Mouse (Mus musculus) forebrain, embryonic 10.5 days (tissue): ENCODE measurements around the gene Iltifb. TPM values are rescaled to one million over a fixed set of nuclear protein-coding genes. Genes with fewer than 3 reads are reported as not detected.
A peak's percentile ranks its signal among the peaks of the same experiment; 100 is the strongest.
"Not testable (repeated sequence)": the region's sequence is repeated elsewhere in the genome, so short reads cannot be mapped to it uniquely, and the experiment has no call there.

ENCODE experiments used
- DNase-seq: peaks from one replicate; pipeline ENCODE4 v3.0.0-alpha.2; 2017; ENCODE audit warnings: low spot score; ENCODE audit errors: extremely low spot score
- H3K27ac ChIP-seq: fragments of 300-500 bp; sonication (generic); 2 replicates; pipeline ENCODE4 v1.5.1; 2016; ENCODE audit warnings: mild to moderate bottlenecking
- H3K27me3 ChIP-seq: fragments of 300-500 bp; sonication (generic); 2 replicates; pipeline ENCODE4 v1.6.1; 2016; ENCODE audit warnings: mild to moderate bottlenecking; ENCODE audit not compliant: poor library complexity, severe bottlenecking
- H3K36me3 ChIP-seq: fragments of 300-500 bp; sonication (generic); replicated peaks from 2 replicates; pipeline ENCODE4 v1.6.1; 2016; ENCODE audit warnings: mild to moderate bottlenecking, moderate library complexity
- H3K4me1 ChIP-seq: fragments of 300-500 bp; sonication (generic); 2 replicates; pipeline ENCODE4 v1.6.1; 2016
- H3K4me3 ChIP-seq: fragments of 300-500 bp; sonication (generic); 2 replicates; pipeline ENCODE4 v1.5.1; 2016; ENCODE audit warnings: mild to moderate bottlenecking, moderate library complexity
- H3K9me3 ChIP-seq: fragments of 300-500 bp; sonication (generic); 2 replicates; pipeline ENCODE4 v1.6.1; 2016; ENCODE audit warnings: mild to moderate bottlenecking, moderate library complexity
- WGBS: fragments of 180-500 bp; shearing (Covaris S2); methylation state at CpG from one replicate; pipeline ENCODE4 v1.1.7; 2016; 5-methylcytosine and 5-hydroxymethylcytosine counted together
- polyA plus RNA-seq: library from polyadenylated mRNA; unstranded; fragments of >200 nt; fragmentation: Nextera tagmentation; extraction: Ambion mirVana; gene quantifications from 2 replicates; pipeline ENCODE4 v1.2.1, GENCODE M21; 2016

The Iltifb gene
- polyA plus RNA-seq, result not detected in 2 replicates

DNA sequence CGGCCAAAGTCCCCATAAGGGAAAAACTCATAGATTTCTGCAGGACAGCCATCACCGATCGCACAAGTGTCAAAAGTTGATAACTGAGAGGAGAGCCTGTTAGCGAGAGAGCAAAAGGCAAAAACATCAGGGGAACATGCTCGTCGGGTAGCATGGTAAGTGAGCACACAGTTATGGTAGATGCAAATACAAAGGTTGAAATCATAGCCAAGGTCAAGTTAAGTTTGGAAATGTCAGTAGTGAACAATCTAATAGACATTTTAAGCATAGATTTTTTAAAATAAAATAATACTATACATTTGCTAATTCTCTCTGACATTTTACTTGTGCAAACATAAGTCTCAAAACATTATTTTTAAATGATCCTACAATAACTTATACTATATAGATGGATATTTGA lies at the start of gene Iltifb:
Gene Iltifb, minus strand, starts transcription at position 101 of the 400 bp plus-strand sequence.
- no peak within 1 kb of the TSS for H3K4me3 ChIP-seq
- DNase-seq, result no peak
- 95% methylated on average over 6 of the region's 6 CpGs for WGBS
- no peaks in the 10 kb centered on the region for H3K4me1 ChIP-seq
- H3K36me3 ChIP-seq, result no peaks in the 10 kb centered on the region
- H3K27ac ChIP-seq, result no peak within 1 kb of the TSS
- no peaks in the 10 kb centered on the region for H3K27me3 ChIP-seq
- no peaks in the 10 kb centered on the region for H3K9me3 ChIP-seq

DNA sequence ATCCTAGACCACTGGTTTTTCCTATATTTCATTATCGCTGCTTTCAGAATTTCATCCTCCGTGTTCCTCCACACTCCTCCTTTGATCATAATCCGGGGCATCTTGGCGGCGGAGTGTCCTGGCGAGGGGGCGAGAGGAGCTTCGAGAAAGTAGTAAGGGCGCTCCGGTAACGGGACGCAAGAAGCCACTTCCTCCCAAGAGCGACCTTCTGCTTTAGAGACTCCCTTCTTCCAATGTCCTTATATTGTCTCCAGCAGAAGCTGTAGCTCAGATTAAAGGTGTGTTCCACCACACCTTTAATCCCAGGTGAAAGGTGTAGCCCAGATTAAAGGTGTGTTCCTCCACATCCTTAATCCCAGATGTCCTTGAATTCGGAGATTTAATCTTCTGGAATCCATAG lies 48.3 kb upstream of the Iltifb start, which contains the start of gene Gm9046:
Gene Gm9046, minus strand, starts transcription at position 101 of the 400 bp plus-strand sequence.
- WGBS, result no CpG with 5 or more reads among the region's 14 CpGs
- not testable (repeated sequence) for H3K4me3 ChIP-seq, H3K4me1 ChIP-seq, H3K27me3 ChIP-seq, H3K27ac ChIP-seq, H3K9me3 ChIP-seq, DNase-seq, H3K36me3 ChIP-seq

DNA sequence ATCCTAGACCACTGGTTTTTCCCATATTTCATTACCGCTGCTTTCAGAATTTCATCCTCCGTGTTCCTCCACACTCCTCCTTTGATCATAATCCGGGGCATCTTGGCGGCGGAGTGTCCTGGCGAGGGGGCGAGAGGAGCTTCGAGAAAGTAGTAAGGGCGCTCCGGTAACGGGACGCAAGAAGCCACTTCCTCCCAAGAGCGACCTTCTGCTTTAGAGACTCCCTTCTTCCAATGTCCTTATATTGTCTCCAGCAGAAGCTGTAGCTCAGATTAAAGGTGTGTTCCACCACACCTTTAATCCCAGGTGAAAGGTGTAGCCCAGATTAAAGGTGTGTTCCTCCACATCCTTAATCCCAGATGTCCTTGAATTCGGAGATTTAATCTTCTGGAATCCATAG lies 42.9 kb upstream of the Iltifb start, which contains the start of gene Gm9045:
Gene Gm9045, minus strand, starts transcription at position 101 of the 400 bp plus-strand sequence.
- H3K27ac ChIP-seq, DNase-seq: not testable (repeated sequence)
- no CpG with 5 or more reads among the region's 14 CpGs for WGBS

DNA sequence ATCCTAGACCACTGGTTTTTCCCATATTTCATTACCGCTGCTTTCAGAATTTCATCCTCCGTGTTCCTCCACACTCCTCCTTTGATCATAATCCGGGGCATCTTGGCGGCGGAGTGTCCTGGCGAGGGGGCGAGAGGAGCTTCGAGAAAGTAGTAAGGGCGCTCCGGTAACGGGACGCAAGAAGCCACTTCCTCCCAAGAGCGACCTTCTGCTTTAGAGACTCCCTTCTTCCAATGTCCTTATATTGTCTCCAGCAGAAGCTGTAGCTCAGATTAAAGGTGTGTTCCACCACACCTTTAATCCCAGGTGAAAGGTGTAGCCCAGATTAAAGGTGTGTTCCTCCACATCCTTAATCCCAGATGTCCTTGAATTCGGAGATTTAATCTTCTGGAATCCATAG lies 37.5 kb upstream of the Iltifb start, which contains the start of gene Gm9044:
Gene Gm9044, minus strand, starts transcription at position 101 of the 400 bp plus-strand sequence.
- H3K36me3 ChIP-seq, H3K4me1 ChIP-seq, H3K27me3 ChIP-seq, H3K9me3 ChIP-seq, DNase-seq, H3K4me3 ChIP-seq, H3K27ac ChIP-seq: not testable (repeated sequence)
- WGBS, result no CpG with 5 or more reads among the region's 14 CpGs

More for the DNA sequence above, 42.9 kb upstream of the Iltifb start, which contains the start of gene Gm9045:
- not testable (repeated sequence) for H3K4me1 ChIP-seq, H3K27me3 ChIP-seq, H3K4me3 ChIP-seq, H3K9me3 ChIP-seq, H3K36me3 ChIP-seq

DNA sequence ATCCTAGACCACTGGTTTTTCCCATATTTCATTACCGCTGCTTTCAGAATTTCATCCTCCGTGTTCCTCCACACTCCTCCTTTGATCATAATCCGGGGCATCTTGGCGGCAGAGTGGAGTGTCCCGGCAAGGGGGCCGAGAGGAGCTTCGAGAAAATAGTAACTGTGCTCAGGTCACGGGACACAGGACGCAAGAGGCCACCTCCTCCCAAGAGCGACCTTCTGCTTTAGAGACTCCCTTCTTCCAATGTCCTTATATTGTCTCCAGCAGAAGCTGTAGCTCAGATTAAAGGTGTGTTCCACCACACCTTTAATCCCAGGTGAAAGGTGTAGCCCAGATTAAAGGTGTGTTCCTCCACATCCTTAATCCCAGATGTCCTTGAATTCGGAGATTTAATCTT lies 32.0 kb upstream of the Iltifb start, which contains the start of gene Gm9040:
Gene Gm9040, minus strand, starts transcription at position 101 of the 400 bp plus-strand sequence.
- H3K9me3 ChIP-seq, H3K4me3 ChIP-seq, DNase-seq, H3K4me1 ChIP-seq, H3K27me3 ChIP-seq, H3K36me3 ChIP-seq, H3K27ac ChIP-seq: not testable (repeated sequence)
- WGBS, result no CpG with 5 or more reads among the region's 11 CpGs

DNA sequence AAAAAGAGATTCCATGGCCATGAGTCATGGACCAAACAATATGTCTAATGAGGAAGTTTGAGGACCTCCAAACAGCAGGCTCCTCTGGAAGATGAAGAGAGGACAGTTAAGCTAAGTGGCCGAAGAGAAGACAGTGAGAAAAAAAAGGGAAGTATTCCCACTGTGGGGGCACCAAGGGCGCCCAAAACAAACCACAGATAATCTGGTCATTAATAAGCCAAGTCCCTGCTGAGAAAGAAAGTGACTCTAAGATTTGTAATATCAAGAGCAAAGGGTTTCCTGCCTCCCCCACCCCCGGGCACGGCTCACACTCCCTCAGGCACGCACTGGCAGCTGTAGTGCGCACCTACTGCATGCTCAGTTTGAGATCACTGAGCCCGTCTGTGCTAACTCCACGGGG lies 24.2 kb upstream of the Iltifb start:
- H3K4me1 ChIP-seq, result no peaks in the 10 kb centered on the region
- no peaks in the 10 kb centered on the region for H3K36me3 ChIP-seq
- no peak for DNase-seq
- H3K27me3 ChIP-seq, result no peaks in the 10 kb centered on the region
- H3K4me3 ChIP-seq, result no peak overlapping the region
- H3K27ac ChIP-seq, result no peak overlapping the region
- no peaks in the 10 kb centered on the region for H3K9me3 ChIP-seq
- whole genome bisulfite sequencing, result 88% methylated on average over 8 of the region's 8 CpGs

DNA sequence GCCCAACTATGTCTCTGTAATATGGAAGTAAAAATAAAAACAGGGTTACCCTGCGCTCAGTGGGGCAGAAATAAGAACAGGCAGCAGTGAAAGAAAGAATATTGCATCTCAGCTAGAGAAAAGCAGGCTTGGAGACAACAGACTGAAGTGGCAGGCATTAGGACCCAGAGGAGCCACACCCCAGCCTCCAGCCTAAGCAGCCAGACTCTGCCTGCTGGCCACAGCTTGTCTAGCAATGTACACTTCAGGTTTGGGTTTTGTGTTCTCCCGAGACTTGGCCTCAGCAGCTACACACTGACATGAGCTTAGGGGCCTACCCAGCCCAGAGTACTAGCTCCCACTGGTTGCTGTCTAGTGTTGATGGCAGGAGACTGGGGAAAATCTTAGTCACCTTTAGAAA lies 7.3 kb upstream of the Iltifb start:
- H3K27me3 ChIP-seq, H3K4me1 ChIP-seq, H3K9me3 ChIP-seq, H3K36me3 ChIP-seq, H3K4me3 ChIP-seq, H3K27ac ChIP-seq, DNase-seq: not testable (repeated sequence)
- WGBS, result 46% methylated on average over 2 of the region's 2 CpGs

DNA sequence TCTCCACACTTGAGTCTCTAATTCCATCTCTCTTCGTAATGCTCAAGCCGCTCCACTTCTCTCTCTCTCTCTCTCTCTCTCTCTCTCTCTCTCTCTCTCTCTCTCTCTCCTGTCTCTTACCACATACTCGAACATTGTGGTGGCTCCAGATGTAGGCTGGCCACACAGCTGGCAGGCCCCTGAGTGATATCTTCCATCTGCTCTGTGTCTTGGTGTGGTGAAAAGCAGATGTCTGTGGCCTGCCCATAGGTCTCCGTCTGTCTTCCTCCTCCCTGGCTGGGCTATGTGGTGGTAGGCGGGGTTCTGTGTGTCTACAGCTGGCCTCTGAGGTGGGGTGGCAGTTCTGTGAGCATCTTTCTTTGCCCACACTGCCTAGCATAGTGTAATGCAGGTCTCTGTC lies 11.8 kb downstream of the Iltifb start:
- not testable (repeated sequence) for DNase-seq, H3K27me3 ChIP-seq, H3K36me3 ChIP-seq, H3K4me1 ChIP-seq, H3K9me3 ChIP-seq, H3K27ac ChIP-seq, H3K4me3 ChIP-seq
- WGBS, result 93% methylated on average over 3 of the region's 5 CpGs

DNA sequence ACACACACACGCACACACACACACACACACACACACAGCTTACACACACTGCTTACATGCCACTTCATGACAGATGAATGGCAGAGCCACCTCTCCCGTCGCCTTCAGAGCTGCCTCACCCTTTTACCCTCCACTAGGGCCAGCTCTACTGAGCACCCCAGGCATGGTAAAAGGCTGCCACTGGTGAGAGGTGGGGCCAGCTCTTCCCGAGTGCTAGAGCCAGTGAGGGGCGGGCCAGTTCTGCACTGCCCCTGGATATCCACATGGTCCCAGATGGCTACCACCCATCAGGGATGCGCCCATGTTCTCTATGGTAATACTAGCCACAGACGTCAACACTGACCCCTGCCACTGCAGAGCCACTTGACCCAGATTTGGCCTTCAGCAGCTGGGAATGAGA lies 12.3 kb downstream of the Iltifb start:
- H3K36me3 ChIP-seq, DNase-seq, H3K27ac ChIP-seq, H3K4me3 ChIP-seq, H3K9me3 ChIP-seq, H3K27me3 ChIP-seq, H3K4me1 ChIP-seq: not testable (repeated sequence)
- 89% methylated on average over 7 of the region's 7 CpGs for WGBS

DNA sequence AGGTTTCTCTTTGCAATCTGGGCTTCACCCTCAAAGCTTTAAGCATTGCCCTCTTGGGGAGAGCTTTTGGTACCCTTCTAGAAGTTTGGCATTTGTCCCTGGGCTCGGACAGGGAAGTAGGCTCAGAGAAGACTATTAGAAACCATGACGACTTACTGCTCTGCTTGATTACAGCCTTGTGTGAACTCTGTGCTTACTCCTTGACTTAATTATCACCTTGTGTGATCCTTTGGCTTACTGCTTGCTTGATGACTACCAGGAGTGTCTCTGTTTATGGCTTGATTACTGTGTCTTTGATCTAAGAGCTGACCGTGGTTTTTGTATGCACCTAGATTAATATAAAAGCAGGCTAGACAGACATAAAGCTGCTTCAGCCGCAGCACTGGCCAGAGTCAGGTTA lies 16.8 kb downstream of the Iltifb start:
- H3K4me1 ChIP-seq, DNase-seq, H3K27me3 ChIP-seq, H3K4me3 ChIP-seq, H3K36me3 ChIP-seq, H3K27ac ChIP-seq, H3K9me3 ChIP-seq: not testable (repeated sequence)
- WGBS, result no CpG with 5 or more reads among the region's 4 CpGs

DNA sequence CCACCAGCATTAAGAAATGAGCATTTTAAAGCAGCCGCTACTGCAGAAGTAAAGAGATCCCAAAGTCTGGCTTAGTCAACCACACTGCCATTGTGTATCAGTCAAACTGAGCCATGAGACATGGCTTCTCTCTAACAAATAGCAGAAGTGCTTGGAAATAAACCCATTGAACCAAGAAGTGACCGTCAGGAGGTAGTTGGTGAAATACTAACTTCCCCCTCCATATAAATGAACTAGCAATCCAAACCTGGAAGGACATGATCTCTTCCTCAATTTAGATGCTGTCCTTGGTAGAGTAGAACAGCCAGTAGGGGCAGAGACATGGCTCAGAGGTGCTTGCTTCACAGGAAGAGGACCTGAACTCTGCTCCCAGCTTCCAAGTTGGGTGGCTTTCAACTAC lies 23.4 kb downstream of the Iltifb start:
- not testable (repeated sequence) for H3K36me3 ChIP-seq, DNase-seq, H3K4me3 ChIP-seq, H3K4me1 ChIP-seq, H3K27me3 ChIP-seq, H3K9me3 ChIP-seq, H3K27ac ChIP-seq
- WGBS, result 100% methylated on average over 1 of the region's 2 CpGs

DNA sequence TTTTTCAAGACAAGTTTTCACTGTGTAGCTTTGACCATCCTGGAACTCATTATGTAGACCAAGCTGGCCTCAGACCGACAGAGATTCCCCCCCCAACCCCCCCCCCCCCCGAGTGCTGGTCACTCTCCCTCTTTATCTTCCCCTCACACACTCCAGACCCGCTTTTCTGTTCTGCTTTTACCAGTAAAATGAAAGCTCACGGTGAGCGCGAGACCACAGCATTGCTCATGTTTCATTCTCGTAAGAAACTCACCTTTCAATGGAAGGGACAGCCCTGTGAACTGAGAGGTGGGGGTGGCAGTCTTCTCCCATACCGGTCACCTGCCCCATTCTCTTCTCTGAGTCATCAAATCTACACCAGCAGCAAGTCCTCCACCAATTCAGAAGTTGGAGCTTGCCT lies 26.0 kb downstream of the Iltifb start:
- not testable (repeated sequence) for H3K27me3 ChIP-seq, H3K36me3 ChIP-seq, H3K4me1 ChIP-seq, DNase-seq, H3K9me3 ChIP-seq, H3K4me3 ChIP-seq, H3K27ac ChIP-seq
- 80% methylated on average over 2 of the region's 8 CpGs for WGBS

DNA sequence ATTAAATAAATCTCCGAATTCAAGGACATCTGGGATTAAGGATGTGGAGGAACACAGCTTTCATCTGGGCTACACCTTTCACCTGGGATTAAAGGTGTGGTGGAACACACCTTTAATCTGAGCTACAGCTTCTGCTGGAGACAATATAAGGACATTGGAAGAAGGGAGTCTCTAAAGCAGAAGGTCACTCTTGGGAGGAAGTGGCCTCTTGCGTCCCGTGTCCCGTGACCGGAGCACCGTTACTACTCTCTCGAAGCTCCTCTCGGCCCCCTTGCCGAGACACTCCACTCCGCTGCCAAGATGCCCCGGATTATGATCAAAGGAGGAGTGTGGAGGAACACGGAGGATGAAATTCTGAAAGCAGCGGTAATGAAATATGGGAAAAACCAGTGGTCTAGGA lies 36.5 kb downstream of the Iltifb start, which contains the start of gene Gm32802:
Gene Gm32802, plus strand, starts transcription at position 301 of the 400 bp plus-strand sequence.
- H3K27ac ChIP-seq, H3K4me3 ChIP-seq: not testable (repeated sequence)
- no CpG with 5 or more reads among the region's 13 CpGs for WGBS

DNA sequence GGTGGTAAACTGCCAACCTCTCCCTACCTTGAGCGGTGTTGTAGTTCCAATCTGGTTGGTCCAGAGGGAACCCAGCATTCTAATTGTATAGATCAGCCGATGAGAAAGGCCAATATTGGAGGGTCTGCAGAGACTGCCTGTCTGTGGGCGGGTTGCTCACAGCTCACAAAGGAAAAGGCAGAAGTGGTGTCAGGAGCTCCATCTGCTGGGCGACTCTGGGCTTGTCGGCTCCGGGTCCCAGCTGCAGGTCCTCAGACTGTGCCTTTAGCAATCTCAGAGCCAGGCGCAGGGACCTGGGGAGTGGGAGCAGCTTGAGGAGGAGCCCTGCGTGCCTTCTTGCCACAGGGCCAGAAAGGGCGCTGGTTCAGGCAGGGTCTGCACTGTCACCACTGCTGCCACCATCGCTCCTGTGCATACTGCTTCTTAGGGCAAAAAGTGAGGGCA lies 44.0 kb downstream of the Iltifb start:
- 57% methylated on average over 10 of the region's 10 CpGs for WGBS
- peaks cover 3% of the 10 kb centered on the region; the same call in 1 of the 2 replicates for H3K4me1 ChIP-seq
- peak; percentile 63 for DNase-seq
- no peaks in the 10 kb centered on the region for H3K27me3 ChIP-seq
- H3K27ac ChIP-seq, result no peak overlapping the region
- no peaks in the 10 kb centered on the region for H3K36me3 ChIP-seq
- no peak overlapping the region for H3K4me3 ChIP-seq
- no peaks in the 10 kb centered on the region for H3K9me3 ChIP-seq

More for the DNA sequence above, 36.5 kb downstream of the Iltifb start, which contains the start of gene Gm32802:
- not testable (repeated sequence) for H3K9me3 ChIP-seq, H3K27me3 ChIP-seq, H3K36me3 ChIP-seq, DNase-seq, H3K4me1 ChIP-seq
